Mouse (Mus musculus): ENCODE measurements around the gene Exo5.

Exo5 gene

DNA sequence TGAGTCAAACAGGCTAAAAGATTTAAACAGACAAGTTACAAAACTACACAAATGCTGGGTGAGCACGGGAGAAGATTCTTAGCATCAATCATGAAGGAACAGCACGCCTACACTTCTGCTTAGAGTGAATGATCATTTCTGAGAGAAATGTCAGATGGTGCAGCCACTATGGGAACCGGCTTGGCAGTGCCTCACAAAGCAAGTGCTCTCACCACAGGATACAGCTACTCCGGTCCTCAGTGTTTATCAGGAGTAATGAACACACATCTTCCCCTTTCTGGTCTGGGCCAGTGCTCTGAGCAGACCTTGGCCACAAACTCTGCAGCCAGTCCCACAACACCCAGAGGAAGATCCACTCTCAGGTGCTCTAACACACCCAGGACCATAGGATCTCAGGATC is 20.3 kb downstream of the Exo5 start:
- DNase-seq, result no peak

DNA sequence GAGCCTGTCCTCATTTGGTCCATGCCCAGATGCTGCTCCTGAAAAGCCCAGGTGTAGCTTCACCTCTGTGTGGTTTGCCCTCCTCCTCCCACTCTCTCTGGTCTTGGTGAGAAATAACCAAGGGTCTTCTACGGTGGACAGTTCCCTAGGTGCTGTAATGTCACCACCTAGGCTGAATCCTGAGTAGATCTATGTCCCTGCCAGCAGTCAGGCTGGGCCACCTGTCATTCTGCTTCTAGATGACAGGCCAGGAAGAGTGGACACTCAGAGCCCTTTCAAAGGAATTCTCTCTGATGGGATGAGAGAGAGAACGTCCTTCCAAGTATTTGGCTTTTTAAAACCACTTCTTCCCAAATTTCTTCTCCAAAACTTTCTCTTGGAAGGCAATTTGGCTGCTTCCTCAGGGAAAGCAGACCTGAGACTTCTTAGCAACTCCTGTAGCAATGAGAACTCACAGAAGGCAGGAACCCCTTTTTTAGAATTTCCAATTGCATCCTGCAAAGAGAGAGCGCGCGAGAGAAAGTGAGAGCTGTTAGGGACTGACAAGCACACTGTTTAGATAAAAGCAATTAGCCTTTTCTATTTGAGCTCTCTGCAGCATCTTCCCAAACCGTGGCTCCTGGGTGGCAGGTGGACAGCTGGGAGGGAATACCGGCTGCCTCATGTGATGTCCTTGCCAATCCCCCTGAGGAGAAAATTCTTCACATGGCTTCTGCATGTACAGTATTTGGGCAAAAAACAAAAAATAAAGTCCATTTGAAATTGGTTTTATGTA is 28.8 kb downstream of the Exo5 start:
- no peak for DNase-seq

DNA sequence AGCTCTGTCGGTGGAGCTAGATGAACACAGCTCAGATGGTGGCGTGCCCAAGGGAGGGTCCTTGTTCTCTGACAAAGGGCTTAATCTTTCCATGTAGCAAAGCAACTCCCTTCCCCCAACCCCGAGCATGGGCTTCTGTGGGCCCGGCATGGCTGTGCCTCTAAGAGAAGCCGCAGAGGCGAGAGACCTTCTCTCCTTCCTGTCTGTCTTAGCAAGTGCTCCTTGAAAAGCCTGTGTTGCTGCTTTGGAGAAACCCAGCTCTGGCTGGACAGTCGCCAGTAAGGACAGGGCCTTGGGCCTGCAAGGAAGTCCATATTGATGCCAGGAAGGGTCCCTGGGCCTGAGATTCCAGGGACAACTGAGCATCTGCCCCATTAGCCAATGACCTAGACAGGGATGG is 29.6 kb downstream of the Exo5 start:
- no peak for DNase-seq

DNA sequence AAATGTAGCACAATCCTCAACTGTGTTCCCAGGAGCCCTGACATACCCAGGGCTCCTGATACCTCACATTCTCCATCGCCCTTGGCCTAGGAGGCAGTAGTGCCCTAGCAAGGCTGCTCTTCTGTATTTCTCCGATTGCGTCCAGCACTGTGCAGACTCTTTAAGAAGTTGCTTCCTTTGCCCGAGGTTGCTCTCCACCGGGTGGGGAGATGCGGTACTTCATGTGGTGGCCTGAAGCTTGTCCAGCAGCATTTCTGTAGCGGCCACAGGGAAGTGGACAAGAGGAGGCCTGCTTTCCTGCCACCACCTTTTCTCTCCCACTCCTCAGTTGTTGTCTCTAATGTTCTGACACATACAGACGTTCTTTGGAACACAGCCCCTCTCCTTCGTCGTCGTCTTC is 30.2 kb downstream of the Exo5 start:
- DNase-seq, result no peak

DNA sequence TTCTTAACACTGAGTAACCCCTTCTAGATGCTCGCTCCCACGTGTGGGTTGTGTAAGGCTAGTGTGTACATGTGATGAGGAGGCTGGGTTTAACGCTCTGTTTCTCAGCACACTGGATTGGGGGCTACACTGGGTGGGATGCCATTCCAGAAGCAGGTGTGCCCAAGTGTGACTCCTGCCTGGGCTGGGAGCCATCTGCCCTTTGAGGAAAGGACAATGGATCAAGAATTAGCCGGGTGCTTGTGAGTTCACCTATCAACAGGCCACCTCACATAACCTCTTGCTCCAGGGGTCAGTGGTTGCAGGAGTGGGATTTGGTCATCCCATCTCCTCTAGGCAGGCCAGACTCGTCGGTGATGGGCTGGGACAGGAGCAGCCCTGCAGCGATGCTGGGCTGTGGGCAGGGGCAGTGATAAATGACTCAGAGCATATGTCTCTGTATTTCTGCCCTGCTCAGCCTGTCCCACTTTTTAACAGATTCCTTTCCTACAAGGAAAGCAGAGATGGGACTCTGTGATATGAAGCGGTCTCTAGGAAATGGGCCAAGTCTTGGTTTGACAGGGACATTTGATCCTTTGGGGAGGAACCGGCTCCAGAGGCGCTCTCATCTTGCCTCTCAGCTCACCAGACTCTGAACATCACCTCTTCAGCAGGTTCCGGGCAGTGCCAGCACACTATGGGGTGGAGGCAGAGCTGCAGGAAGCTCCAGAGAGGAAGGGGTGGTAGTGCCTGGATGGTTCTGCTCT is 31.0 kb downstream of the Exo5 start:
- no peak for DNase-seq

DNA sequence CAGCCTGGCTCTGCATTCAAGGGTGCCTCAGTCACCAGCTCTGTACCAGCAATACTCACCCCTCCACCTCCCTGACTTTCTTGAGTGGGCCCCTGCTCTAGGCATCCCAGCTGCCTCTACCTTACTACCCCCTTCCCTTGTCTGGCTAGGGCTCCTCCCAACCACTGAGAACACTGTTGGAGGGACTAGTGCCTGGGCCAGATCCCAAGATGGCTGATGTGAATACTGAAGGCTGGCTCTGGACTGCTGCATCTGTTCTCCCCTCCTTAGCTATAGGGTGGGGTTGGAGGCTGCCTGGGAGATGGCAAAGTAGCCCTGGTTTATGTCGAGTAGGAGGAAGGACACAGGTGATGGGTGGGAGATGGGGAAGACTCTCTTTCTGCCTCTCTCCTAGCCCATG is 32.3 kb downstream of the Exo5 start:
- DNase-seq, result no peak

DNA sequence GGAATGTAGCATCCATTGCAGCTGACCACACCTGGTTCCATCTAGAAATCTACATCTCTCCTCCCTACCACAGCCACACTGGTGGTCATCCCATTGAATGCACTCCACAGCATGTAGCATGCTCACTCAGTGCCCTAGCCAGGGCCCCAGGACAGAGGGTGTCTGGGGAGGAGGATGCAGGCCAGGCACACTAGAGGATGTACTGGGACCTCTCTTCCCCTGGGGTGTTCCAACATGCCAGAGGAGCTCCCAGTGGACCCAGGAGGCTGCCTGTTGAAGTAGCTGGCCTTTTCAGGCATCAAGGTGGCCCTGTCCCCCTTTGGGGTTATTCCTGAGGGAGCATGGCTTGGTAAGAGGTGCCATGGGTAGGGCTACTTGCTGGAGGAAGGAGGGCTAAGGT is 32.9 kb downstream of the Exo5 start:
- DNase-seq, result no peak

DNA sequence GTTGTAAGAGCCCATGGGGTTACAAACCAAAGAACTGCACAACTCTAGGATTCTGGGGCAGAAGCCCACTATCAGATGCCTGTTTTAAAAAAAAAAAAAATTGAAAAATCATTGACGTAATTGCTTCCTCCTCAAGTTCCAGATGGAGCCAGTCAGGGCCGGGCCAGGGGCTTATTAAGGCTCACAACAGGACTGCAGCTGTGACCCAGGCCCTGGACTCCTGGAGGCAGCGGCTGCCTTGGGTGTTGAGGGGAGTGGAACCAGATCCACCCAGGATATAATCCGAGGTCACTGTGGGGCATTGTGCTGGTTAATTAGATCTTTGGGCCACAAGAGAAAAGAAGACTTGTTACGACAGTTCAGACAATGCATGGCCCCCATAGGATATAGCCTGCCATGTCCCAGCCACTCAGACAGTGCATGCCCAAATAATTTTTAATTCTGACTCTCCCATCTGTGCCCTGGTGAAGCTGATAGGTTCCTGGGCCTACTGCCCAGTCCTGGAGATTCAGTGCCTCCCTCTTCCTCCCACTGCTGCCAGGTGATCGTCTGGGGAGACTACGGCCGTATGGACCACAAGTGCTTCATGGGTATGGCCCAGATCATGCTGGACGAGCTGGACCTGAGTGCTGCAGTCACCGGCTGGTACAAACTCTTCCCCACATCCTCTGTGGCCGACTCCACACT is 33.9 kb downstream of the Exo5 start:
- no peak for DNase-seq

DNA sequence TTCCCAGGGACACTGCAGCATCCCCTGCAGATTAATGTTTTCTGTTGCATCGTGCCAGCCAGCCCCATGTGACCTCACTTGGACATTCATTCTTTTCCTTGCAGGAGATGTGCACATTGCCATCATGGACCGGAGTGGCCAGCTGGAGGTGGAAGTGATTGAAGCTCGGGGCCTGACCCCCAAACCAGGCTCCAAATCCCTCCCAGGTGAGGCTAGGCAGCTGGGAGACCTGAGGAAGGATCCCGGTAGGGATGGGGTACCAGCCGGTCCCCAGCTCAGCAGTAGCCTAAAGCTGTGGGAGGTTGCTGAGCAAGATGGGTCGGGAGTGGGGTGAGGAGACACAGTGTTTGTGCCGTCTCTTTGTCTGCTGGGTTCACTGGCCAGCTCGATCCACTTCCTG is 35.9 kb downstream of the Exo5 start:
- DNase-seq, result no peak

DNA sequence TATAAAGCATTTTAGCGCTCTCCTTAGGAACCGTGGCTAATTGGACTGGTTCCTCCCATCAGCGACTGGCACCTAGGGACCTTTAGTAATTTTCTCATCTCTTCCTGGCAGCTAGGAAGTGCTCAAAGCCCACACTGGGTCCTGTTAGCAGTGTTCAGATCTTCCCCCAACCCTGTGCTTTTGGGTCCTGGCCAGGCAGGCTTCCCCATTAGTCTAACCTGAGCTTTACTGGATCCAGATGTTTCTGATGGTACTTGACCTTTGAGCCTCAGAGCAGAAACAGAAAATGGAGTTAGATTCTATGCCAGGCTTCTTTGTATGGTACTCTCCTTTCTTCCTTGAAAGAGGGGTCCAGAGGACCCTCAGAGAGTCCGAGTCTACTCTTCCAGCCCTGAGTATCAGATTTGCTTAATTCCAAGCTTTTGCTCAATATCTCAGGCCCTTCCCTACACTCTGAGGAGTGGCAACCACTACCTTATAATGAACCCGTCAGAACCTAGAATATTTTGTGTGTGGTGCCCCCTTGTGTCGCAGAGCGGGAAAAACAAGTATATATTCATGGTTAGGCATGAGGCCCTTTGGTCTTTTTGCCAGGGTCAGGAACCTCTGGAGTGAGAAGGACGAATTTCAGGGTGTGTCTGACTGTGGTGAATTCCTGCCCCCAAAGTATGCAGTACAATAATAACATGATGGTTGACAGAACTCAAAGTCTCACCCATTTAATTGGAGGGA is 37.3 kb downstream of the Exo5 start:
- peak; percentile 36 for DNase-seq

DNA sequence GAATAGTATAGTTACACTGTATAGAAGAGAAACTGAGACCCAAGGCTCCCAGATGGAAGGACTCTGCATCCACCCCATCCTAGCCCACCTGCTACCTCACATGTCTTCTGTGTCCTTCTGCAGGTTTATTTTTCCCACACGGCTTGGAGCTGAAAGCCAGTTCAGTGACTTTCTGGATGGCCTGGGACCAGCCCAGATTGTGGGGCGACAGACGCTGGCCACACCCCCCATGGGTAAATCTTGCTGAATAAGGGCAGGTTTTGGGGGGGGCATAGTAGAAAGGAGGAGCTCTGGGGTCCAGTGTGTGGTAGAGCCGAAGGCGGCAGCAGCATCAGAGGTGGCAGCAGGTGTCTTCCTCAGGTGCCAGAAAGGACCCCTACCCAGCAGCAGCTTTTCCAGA is 38.0 kb downstream of the Exo5 start:
- no peak for DNase-seq

DNA sequence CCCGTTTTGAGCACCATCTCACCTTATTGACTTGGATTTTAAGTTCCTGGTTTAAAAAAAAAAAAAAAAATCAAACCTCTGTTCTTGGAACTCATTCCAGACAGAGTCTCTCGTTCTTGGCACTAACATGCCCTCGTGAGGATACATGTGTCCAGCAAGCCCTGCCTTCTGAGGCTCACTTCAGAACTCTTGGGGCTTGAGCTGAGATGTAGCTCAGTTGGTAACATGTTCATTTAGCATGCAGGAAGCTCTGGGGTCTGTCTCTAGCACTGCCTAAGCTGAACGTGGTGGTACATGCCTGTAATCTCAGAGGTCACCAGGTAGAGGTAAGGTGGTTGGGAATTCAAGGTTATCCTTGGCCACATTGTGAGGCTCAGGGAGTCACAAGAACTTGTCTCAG is 38.7 kb downstream of the Exo5 start:
- DNase-seq, result no peak

DNA sequence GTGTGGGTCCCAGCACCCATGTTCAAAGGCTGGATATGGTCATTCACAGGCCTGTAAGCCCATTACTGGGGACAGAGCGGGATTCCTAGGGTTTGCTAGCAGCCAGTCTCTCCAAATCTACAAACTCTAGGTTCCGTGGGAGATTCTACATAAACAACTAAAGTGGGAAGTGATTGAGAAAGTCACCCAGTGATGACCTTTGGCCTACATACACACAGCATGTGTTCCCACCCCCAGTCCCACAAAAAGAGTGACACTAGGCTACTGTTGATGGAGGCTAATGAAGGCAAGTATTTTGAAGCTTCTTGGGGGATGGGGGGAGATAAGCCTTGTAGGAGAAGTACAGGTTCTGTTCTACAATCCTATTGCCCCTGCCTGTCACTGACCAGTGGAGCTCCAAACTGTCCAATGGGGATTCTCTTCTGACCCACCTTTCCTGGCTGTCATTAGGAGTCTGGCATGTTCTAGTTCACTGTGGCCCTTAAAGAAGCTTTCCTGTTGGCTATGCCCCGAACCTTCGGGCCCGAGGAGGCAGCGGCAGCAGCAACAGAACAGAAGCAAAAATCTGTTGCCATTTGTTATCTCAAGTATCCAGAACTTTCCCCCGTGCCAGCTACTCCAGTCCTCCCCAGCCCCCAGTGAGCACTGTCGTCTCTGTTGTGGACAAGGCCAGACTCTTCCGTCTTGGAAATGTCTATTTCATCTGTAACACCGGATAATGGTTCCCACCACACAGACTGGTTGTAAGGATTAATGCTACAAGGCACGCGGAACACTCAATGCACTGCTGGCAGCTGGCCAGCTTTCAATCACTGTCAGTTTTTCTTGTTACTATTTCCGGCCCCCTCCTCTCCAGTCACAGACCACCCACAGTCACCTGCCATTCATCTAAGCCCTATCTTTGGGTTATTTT is 39.4 kb downstream of the Exo5 start:
- DNase-seq, result no peak

DNA sequence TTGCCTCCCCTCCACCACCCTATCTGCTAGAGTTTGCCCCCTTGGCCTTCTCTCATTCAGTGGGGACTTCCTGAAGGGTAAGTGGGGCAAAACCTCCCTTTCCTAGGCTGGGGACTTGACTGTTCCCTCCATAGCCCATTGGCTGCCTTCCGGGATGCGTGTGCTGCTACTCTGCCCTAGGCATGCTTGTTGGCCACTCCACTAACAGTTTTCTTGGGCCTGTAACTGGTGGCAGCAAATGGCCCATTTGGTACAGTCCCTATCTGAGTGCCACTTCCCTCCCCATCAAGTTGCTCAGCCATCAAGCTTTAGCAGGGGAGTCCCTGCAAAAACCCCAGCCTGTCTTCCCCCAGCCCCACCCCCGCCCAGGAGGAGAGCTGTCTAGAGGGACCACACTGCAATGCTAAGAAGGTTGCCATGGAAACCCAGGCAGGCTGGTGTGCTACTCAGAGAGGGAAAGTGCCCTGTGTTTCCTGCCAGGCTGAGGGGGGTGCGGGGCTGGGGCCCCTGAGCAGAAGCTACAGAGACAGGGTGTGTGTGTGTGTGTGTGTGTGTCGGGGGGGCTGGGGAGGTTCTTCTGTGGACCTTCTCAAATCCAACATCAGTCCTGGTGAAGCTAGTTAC is 42.7 kb downstream of the Exo5 start:
- no peak for DNase-seq

DNA sequence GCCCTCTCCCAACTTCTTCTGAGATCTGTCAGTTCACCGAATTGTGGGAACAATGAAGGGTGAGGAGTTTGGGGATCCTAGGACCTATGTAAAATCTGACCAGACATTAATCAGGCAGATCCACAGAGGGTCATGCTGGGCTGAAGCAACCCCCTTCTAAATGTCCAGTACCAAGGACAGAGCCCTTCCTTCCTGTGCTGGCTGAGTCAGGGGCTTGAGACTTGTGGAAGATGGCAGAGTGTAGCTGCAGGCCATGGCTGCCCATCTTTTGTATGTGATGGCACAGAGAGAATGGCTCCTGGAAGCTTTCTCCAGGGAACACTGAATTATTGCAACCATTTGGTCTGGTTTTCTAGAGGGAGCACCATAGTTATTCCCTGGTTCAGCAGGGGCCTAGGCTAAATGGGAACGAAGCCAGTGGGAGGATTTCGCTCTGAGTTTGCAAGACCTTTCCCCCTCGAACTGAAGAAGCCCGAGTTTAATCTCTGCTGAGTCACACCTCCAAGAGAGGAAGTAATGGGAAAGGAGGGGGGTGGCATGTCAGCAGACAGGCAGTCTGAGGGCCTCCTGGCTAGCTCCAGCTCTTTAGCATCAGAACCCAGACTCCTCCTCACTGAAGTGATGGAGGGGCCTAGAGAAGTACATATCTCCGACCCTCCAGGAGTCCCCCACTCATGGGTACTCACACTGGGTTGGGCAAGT is 43.9 kb downstream of the Exo5 start:
- DNase-seq, result no peak

DNA sequence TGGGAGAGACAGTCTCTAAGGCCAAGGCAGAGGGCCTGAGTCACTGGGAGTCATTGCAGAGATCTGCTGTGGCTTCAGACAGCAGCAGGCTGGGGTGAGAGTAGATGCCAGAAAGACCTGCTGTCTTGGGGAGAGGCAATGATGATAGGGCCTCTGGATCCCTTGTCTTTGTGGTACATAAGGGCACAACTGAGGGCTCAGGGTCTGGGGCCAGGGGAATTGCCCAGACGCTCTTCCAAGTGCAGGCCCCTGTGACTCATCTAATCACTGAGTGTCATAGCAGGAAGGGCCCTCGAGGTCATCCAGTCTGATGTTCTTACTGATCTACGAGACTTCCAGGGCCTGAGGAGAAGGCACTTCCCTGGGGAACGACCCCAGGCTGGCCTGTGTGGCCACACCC is 45.4 kb downstream of the Exo5 start:
- no peak for DNase-seq

DNA sequence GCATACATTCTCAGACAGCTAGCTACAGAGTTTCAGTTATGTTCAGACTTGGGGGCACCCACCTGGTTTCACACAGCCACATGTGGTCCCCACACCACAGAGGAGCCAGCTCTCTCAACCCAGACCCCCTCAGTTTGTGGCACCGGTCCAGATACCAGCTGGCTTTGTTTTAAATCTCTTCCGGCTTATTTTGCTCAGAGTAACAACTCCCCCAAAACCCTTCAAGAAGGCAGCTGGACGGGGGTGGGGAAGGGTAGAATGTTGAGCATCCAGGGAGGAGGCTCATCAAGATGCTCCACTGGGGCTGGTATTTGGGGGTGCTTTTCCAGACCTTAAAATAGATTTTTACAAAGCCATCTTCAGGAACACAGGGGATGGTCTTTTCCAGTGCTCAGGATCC is 46.1 kb downstream of the Exo5 start:
- no peak for DNase-seq

DNA sequence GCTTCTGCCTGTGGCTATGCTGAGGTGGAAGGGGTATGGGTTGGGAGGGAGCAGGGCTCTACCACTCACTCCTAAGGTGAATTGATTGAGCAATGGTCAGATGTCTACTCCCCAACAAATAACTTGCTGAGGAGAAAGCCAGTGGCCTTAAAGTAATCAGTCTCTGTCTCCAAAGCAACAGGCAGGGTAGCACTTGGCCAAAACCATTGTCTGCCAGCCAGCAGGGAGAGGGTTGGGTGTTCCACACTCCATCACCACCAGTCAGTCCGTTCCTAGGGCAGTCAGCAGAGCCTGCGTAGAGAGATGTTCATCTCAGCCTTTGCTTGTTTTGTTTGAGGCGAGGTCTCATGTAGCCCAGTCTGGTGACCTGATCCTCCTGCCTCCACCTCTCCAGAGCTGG is 48.9 kb downstream of the Exo5 start:
- DNase-seq, result no peak

Measured in kidney, adult 11 months (tissue).